Mouse (Mus musculus) midbrain, embryonic 11.5 days (tissue): ENCODE results near the gene Prkag1. TPM values are rescaled to one million over a fixed set of nuclear protein-coding genes. Genes with fewer than 3 reads are reported as not detected.

Source experiments
- ATAC-seq: fragments of 200-750 bp; cut with Nextera tagmentation; 2 replicates; pipeline ENCODE4 v1.8.0; 2017; ENCODE audit warnings: moderate TSS enrichment, moderate library complexity; ENCODE audit not compliant: low FRiP score
- DNase-seq: peaks from one replicate; pipeline ENCODE4 v3.0.0; 2015; ENCODE audit warnings: low spot score; ENCODE audit errors: missing footprints
- H3K27ac ChIP-seq: fragments of 300-500 bp; sonication (generic); 2 replicates; pipeline ENCODE4 v1.5.1; 2014; ENCODE audit warnings: low read depth, low read length
- H3K27me3 ChIP-seq: fragments of 300-500 bp; sonication (generic); 2 replicates; pipeline ENCODE4 v1.6.1; 2014; ENCODE audit warnings: mild to moderate bottlenecking, low read length, moderate library complexity, mixed read lengths; ENCODE audit not compliant: control insufficient read depth, insufficient read depth
- H3K36me3 ChIP-seq: fragments of 300-500 bp; sonication (generic); 2 replicates; pipeline ENCODE4 v1.6.1; 2014; ENCODE audit warnings: mild to moderate bottlenecking, low read length, moderate library complexity, mixed read lengths; ENCODE audit not compliant: control insufficient read depth, insufficient read depth
- H3K4me1 ChIP-seq: fragments of 300-500 bp; sonication (generic); 2 replicates; pipeline ENCODE4 v1.6.1; 2014; ENCODE audit warnings: low read length; ENCODE audit not compliant: control insufficient read depth, insufficient read depth
- H3K4me2 ChIP-seq: fragments of 300-500 bp; sonication (generic); 2 replicates; pipeline ENCODE4 v1.6.1; 2014; ENCODE audit warnings: mild to moderate bottlenecking, moderate library complexity
- H3K4me3 ChIP-seq: fragments of 300-500 bp; sonication (generic); 2 replicates; pipeline ENCODE4 v1.5.1; 2014; ENCODE audit warnings: low read depth, low read length
- H3K9ac ChIP-seq: fragments of 300-500 bp; sonication (generic); 2 replicates; pipeline ENCODE4 v1.6.1; 2014; ENCODE audit warnings: low read length
- H3K9me3 ChIP-seq: fragments of 300-500 bp; sonication (generic); 2 replicates; pipeline ENCODE4 v1.6.1; 2016; ENCODE audit warnings: low read length; ENCODE audit not compliant: control insufficient read depth
- WGBS: fragments of 180-500 bp; shearing (Covaris S2); extraction: QIAGEN DNeasy Blood & Tissue Kit; methylation state at CpG from one replicate; pipeline ENCODE4 v1.1.7; 2014; 5-methylcytosine and 5-hydroxymethylcytosine counted together
- polyA plus RNA-seq: library from polyadenylated mRNA; unstranded; fragments of >200 nt; fragmentation: Nextera tagmentation; extraction: Ambion mirVana; gene quantifications from 2 replicates; pipeline ENCODE4 v1.2.1, GENCODE M21; 2014

The Prkag1 gene
- polyA plus RNA-seq, 1 experiment from 2014 or later = 81.4 TPM

DNA sequence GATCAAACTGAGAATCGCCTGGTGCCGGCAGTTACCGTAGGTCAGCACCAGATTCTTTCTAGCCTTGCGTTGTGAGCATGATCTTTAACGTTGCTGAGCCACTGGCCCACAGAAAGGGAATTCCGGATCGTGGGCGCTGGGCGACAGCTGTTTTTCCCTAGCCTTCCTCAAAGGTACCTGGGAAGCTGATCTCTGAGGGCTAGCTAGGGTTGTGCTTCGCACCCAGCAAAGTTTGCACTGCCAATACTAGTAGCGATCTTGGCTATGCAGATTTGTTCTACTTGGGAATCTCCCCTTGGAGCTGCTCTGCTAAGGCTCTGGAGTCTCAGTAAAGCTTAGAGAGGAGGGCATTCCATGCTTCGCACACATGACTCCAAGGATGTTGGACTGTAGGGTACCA lies 40.1 kb downstream of the Prkag1 start:
- H3K36me3 ChIP-seq = no peaks in the 10 kb centered on the region
- H3K9me3 ChIP-seq = no peaks in the 10 kb centered on the region
- WGBS = 2% methylated on average over 12 of the region's 12 CpGs
- H3K4me3 ChIP-seq = peak overlapping the region; percentile 24
- H3K4me2 ChIP-seq = peak overlapping the region; percentile 37
- H3K27ac ChIP-seq = no peak overlapping the region
- H3K4me1 ChIP-seq = peaks cover 24% of the 10 kb centered on the region
- H3K9ac ChIP-seq = peak overlapping the region; percentile 45; the same call in 1 of the 2 replicates
- peak; percentile 97 for DNase-seq
- peaks cover 91% of the 10 kb centered on the region for H3K27me3 ChIP-seq
- no peak for ATAC-seq

DNA sequence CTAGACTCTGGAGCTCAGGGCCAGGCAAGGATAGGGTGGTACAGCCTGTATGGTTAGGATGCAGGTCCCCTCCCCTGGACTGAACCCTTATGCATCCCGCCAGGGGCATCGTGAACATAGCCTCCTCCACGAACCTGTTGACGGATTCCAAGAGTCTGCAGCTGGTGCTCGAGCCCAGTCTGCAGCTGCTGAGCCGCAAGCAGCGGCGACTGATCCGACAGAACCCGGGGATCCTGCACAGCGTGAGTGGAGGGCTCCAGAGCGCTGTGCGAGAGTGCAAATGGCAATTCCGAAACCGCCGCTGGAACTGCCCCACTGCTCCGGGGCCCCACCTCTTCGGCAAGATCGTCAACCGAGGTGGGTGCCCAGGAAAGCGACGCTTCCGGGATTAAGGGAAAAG lies 40.6 kb downstream of the Prkag1 start:
- DNase-seq (no peak), ATAC-seq (no peak)
- Histone ChIP-seq H3K27me3 (peaks cover 86% of the 10 kb centered on the region), H3K4me2 (peak overlapping the region; percentile 37), H3K9ac (peak overlapping the region; percentile 45), H3K9me3 (no peaks in the 10 kb centered on the region), H3K36me3 (no peaks in the 10 kb centered on the region), H3K4me3 (peak overlapping the region; percentile 24), H3K27ac (no peak overlapping the region), H3K4me1 (peaks cover 21% of the 10 kb centered on the region)
- WGBS = under 1% methylated on average over 23 of the region's 23 CpGs

GRCm38 (mm10) chr15:98789661-98790535 lies 41.4 kb downstream of the Prkag1 start, which contains the start of gene Wnt1:
Gene Wnt1, plus strand, starts transcription at chr15:98789857.
- Histone ChIP-seq H3K4me2 (peak within 1 kb of the TSS; percentile 37), H3K9ac (peak within 1 kb of the TSS; percentile 45), H3K36me3 (no peaks in the 10 kb centered on the region), H3K4me3 (peak within 1 kb of the TSS; percentile 24), H3K27me3 (peaks cover 78% of the 10 kb centered on the region), H3K9me3 (no peaks in the 10 kb centered on the region), H3K4me1 (peaks cover 21% of the 10 kb centered on the region), H3K27ac (no peak within 1 kb of the TSS)
- WGBS = under 1% methylated on average over 50 of the region's 51 CpGs
- DNase-seq = peak; percentile 94
- ATAC-seq = peak; percentile 41

DNA sequence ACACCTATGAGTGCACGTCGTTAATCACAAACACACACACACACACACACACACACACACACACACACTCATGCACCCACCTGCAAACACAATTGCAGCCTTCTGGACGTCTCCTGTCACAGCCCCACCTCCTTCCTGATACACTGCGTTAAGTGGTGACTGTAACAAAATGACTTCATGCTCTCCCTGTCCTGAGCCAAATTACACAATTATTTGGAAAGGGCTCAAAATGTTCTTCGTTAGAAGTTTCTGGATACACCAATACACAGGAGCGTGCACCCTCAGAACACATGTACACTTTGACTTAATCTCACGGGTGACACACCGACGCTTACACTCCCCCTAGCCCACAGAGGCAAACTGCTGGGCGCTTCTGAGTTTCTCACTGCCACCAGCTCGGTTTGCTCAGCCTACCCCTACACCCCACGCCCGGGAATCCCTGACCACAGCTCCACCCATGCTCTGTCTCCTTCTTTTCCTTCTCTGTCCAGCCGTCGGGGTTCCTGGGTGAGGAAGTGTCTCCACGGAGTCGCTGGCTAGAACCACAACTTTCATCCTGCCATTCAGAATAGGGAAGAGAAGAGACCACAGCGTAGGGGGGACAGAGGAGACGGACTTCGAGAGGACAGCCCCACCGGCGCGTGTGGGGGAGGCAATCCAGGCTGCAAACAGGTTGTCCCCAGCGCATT lies 42.2 kb downstream of the Prkag1 start:
- Histone ChIP-seq H3K4me1 (peaks cover 21% of the 10 kb centered on the region), H3K27me3 (peaks cover 70% of the 10 kb centered on the region), H3K27ac (no peak overlapping the region), H3K4me3 (no peak overlapping the region), H3K4me2 (no peak overlapping the region), H3K9me3 (no peaks in the 10 kb centered on the region), H3K9ac (no peak overlapping the region), H3K36me3 (no peaks in the 10 kb centered on the region)
- ATAC-seq = no peak
- 11% methylated on average over 24 of the region's 24 CpGs for WGBS
- peak; percentile 96 for DNase-seq

DNA sequence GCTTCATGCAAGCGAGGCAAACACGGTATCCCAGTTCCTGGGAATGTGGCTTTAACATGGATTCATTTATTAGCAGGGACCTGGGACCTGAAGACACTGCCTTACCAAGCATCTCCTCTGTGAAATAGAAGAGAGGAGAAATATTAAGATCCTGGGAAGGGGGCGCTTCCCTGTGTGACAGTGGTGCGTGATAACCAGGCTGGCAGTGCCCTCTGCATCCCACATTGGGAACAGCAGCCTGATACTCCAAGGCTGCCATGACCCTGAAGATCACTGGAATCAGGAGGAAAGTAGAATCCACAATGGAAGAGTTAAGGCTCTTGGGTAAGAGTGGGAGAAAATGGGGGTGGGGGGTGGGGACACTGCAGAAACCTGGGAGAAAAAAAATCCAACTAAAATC lies 43.4 kb downstream of the Prkag1 start:
- Histone ChIP-seq H3K4me1 (peaks cover 17% of the 10 kb centered on the region), H3K27me3 (peaks cover 58% of the 10 kb centered on the region), H3K4me2 (no peak overlapping the region), H3K36me3 (no peaks in the 10 kb centered on the region), H3K9me3 (no peaks in the 10 kb centered on the region), H3K4me3 (no peak overlapping the region), H3K27ac (no peak overlapping the region), H3K9ac (no peak overlapping the region)
- ATAC-seq (no peak), DNase-seq (no peak)
- WGBS = 48% methylated on average over 4 of the region's 4 CpGs

DNA sequence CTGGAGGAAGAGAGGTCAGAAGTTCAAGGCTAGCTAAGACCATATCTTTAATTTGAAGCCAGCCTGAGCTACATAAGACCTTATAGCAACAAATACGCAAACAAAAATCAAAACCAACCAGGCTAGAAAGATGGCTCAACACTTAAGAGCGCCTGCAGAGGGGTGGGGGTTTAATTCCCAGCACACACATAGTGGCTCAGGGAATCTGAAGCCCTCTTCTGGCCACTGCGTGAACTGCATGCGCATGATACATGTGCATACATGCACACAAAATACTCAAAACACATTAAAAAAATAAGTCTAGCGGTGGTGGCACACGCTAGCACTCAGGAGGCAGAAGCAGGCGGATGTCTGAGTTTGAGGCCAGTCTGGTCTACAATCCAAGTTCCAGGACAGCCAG lies 45.6 kb downstream of the Prkag1 start:
- Histone ChIP-seq H3K27ac (no peak overlapping the region), H3K36me3 (no peaks in the 10 kb centered on the region), H3K9ac (no peak overlapping the region), H3K9me3 (no peaks in the 10 kb centered on the region), H3K4me2 (no peak overlapping the region), H3K4me3 (no peak overlapping the region), H3K27me3 (peaks cover 54% of the 10 kb centered on the region), H3K4me1 (peaks cover 5% of the 10 kb centered on the region)
- WGBS = 40% methylated on average over 7 of the region's 7 CpGs
- DNase-seq (no peak), ATAC-seq (no peak)

DNA sequence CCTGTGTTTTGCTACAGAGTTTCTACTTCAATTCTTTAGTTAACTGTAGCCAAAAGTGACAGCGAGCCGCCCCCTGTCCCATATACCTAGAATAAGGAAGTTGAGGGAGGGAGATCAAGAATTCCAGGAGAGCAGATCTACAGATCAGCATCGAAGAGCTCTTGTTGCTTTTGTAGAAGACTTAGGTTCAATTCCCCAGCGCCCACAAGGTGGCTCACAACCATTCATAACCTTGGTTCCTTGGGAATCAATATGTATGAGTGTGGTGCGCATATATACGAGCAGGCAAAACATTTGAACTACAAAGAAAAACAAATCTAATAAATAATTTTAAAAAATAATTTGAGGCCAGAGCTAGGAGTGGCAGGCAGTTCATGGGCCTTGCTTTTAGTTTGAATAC lies 50.2 kb downstream of the Prkag1 start:
- H3K4me2 ChIP-seq = no peak overlapping the region
- peak; percentile 84 for DNase-seq

DNA sequence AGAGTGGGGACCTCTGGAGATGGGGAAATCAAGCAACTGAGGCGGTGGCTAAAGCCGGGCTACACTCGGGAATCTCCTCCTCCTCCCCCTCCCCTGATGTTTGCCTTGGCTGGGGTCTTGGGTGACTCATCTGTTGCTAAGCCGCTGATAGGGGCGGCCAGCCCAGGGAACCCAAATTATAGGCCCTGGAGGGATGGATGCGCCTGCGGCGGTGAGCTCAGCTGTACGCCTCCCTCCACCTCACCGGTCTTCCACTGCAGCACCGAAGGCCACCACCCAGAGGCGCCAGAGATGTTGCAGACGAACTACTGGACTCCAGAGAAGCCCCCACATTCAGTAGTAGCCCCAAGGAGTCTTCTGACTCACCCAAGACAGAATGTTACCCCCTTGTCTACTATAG lies 50.7 kb downstream of the Prkag1 start:
- Histone ChIP-seq H3K27me3 (peaks cover 69% of the 10 kb centered on the region), H3K4me2 (no peak overlapping the region), H3K4me3 (no peak overlapping the region), H3K27ac (no peak overlapping the region), H3K4me1 (peaks cover 16% of the 10 kb centered on the region), H3K9ac (no peak overlapping the region), H3K36me3 (no peaks in the 10 kb centered on the region), H3K9me3 (no peaks in the 10 kb centered on the region)
- 5% methylated on average over 13 of the region's 13 CpGs for WGBS
- ATAC-seq = no peak
- DNase-seq = peak; percentile 93

More for the DNA sequence above, 50.2 kb downstream of the Prkag1 start:
- H3K4me3 ChIP-seq = no peak overlapping the region
- peaks cover 15% of the 10 kb centered on the region for H3K4me1 ChIP-seq
- H3K36me3 ChIP-seq = no peaks in the 10 kb centered on the region
- no peak overlapping the region for H3K9ac ChIP-seq
- ATAC-seq = no peak
- peaks cover 63% of the 10 kb centered on the region for H3K27me3 ChIP-seq
- 35% methylated on average over 6 of the region's 6 CpGs for WGBS
- no peak overlapping the region for H3K27ac ChIP-seq
- no peaks in the 10 kb centered on the region for H3K9me3 ChIP-seq

GRCm38 (mm10) chr15:98780075-98780474 lies 51.2 kb downstream of the Prkag1 start:
- WGBS = 5% methylated on average over 8 of the region's 8 CpGs
- Histone ChIP-seq H3K36me3 (no peaks in the 10 kb centered on the region), H3K27me3 (peaks cover 74% of the 10 kb centered on the region), H3K9me3 (no peaks in the 10 kb centered on the region), H3K4me1 (peaks cover 16% of the 10 kb centered on the region), H3K9ac (no peak overlapping the region), H3K4me3 (no peak overlapping the region), H3K27ac (no peak overlapping the region), H3K4me2 (no peak overlapping the region)
- ATAC-seq (no peak), DNase-seq (peak; percentile 84)
